Mouse (Mus musculus): ENCODE results near the gene Ppfia3. TPM values are rescaled to one million over a fixed set of nuclear protein-coding genes. Genes with fewer than 3 reads are reported as not detected.
A peak's percentile ranks its signal among the peaks of the same experiment; 100 is the strongest.
"Not testable (repeated sequence)": the region's sequence is repeated elsewhere in the genome, so short reads cannot be mapped to it uniquely, and the experiment has no call there.

Gene Ppfia3
- polyA plus RNA-seq, 1 experiment, result 0.79 TPM

DNA sequence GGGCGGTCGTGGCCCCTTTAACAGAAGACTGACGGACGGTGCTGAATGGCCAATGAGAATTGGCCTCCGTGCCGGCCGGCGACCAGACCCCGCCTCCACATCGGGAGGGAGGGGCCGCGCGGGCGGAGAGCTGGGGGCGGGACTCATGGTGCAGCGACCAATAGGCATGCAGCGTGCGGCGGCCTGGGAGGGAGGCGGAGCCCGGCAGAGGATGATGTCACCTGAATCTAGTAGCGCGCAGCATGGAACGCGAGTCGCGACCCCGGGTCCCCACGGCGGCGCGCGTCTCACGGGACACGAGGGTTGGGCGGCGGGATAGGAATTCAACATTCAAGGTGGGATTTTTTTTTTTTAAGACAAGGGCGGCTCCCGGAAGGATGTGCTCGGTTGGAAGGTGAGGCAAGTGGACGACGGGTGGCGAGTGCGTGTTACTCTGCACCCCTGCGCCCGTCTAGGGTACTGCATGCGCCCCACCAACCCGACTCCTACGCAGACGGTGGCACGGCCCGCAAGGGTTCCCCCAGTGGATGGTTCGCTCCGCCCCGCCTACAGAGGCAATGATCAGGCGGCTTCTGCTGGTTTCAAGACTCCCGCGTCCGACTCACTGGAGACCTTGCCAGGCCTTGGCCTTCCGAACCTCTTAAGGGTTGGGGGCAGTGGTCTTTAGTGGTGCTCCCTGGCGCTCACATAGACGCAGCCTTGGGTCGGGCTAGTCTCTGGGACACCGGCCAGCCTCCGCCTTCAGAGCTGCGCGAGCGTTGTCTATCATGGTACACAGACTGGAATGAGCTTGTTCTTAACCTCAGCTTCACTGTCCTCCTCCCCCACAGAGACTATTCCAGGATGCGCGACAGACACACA lies 431 bp upstream of the Ppfia3 start:
- peaks cover 9% of the 10 kb centered on the region for H3K36me3 ChIP-seq (replicated peaks; ENCODE audit: low read length)
- TF ChIP-seq FLI1 (IDR thresholded peaks at IDR 0.05; ENCODE audit: low read length) (no peak), GATA1 (IDR thresholded peaks at IDR 0.05; ENCODE audit: borderline replicate concordance, low read length) (no peak)
- no peaks in the 10 kb centered on the region for H3K9me3 ChIP-seq
- peaks cover 60% of the 10 kb centered on the region for H3K4me1 ChIP-seq
- peak overlapping the region; percentile 94 for H3K4me3 ChIP-seq (replicated peaks)
- peaks cover 73% of the 10 kb centered on the region for H3K27me3 ChIP-seq (replicated peaks)

GRCm38 (mm10) chr7:45365742-45366651 lies 822 bp downstream of the Ppfia3 start:
- H3K36me3 ChIP-seq (replicated peaks; ENCODE audit: low read length), result no peaks in the 10 kb centered on the region
- peak overlapping the region; percentile 94 for H3K4me3 ChIP-seq (replicated peaks)
- TF ChIP-seq FLI1 (IDR thresholded peaks at IDR 0.05; ENCODE audit: low read length) (no peak), GATA1 (IDR thresholded peaks at IDR 0.05; ENCODE audit: borderline replicate concordance, low read length) (no peak)
- H3K4me1 ChIP-seq, result peaks cover 69% of the 10 kb centered on the region
- H3K9me3 ChIP-seq, result no peaks in the 10 kb centered on the region
- peaks cover 86% of the 10 kb centered on the region for H3K27me3 ChIP-seq (replicated peaks)

GRCm38 (mm10) chr7:45363983-45364382 lies 2.8 kb downstream of the Ppfia3 start:
- TF ChIP-seq FLI1 (IDR thresholded peaks at IDR 0.05; ENCODE audit: low read length), result no peak
- no peak for TF ChIP-seq GATA1 (IDR thresholded peaks at IDR 0.05; ENCODE audit: borderline replicate concordance, low read length)
- H3K9me3 ChIP-seq, result no peaks in the 10 kb centered on the region
- no peak overlapping the region for H3K4me3 ChIP-seq (replicated peaks)
- no peaks in the 10 kb centered on the region for H3K36me3 ChIP-seq (replicated peaks; ENCODE audit: low read length)
- peaks cover 60% of the 10 kb centered on the region for H3K4me1 ChIP-seq
- peaks cover 86% of the 10 kb centered on the region for H3K27me3 ChIP-seq (replicated peaks)

GRCm38 (mm10) chr7:45362801-45363200 lies 4.0 kb downstream of the Ppfia3 start:
- peaks cover 84% of the 10 kb centered on the region for H3K27me3 ChIP-seq (replicated peaks)
- TF ChIP-seq FLI1 (IDR thresholded peaks at IDR 0.05; ENCODE audit: low read length) (no peak), GATA1 (IDR thresholded peaks at IDR 0.05; ENCODE audit: borderline replicate concordance, low read length) (no peak)
- no peaks in the 10 kb centered on the region for H3K9me3 ChIP-seq
- H3K4me1 ChIP-seq, result peaks cover 49% of the 10 kb centered on the region
- no peaks in the 10 kb centered on the region for H3K36me3 ChIP-seq (replicated peaks; ENCODE audit: low read length)
- no peak overlapping the region for H3K4me3 ChIP-seq (replicated peaks)

DNA sequence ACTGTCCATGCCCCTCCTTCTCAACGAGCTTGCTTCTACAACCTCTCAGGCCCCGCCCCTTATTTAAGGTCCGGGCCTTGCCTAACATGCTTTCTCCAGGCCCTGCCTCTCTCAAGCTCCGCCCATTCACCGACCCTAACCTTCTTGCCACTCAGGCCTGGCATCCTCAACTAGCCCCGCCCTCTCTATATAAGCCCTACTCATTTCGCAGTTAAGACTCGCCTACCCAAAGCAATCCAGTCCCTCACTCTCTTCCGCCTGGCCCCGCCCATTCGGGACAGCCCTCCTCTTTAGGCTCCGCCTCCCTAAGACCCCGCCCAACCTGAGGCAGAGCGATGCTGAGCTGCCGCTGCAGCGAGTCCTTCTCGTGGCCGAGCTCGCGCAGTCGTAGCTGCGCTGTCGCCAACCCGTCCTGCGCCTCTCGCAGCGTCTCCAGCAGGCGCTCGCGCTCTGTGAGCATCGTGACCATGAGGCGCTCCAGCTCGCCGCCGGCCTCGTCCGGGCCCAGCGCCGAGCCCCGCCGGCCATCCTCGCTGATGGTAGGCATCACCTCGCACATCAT lies 5.5 kb downstream of the Ppfia3 start:
- H3K36me3 ChIP-seq (replicated peaks; ENCODE audit: low read length), result no peaks in the 10 kb centered on the region

DNA sequence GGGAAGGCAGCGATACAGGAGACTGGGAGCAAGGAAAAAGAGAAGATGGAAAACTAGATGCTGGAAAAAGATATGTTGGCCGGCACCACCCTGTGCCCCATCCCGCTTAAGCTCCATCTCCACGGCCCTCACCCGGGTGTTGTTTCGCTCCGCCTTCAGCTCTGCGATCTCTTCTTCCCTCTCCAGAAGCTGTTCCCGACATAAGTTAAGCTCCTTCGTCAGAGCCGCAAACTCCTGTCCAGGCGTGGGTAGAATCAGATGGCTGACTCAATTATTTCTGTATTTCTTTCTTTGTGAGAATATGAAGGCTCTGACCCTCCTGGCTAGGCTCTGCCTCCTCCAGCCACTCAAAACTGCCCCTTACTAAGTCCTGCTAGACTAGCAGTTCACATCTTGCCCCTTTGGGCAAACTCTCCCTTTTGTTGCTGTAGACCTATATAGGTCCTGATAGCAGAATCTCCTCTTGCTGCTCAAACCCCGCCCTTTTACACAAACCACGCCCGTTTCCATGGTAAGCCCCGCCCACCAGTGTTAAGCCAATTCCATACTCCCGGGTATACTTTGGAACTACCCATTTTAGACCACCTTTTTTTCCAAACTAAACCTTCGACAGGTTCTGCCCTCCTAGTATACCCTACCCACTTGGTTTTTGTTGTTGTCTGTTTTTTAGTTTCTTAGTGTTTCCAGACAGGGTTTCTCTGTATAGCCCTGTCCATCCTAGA lies 6.3 kb downstream of the Ppfia3 start:
- H3K4me3 ChIP-seq (replicated peaks), result peak overlapping the region; percentile 90

More for the DNA sequence above, 5.5 kb downstream of the Ppfia3 start:
- Histone ChIP-seq H3K9me3 (no peaks in the 10 kb centered on the region), H3K27me3 (replicated peaks) (peaks cover 89% of the 10 kb centered on the region), H3K4me1 (peaks cover 38% of the 10 kb centered on the region), H3K4me3 (replicated peaks) (peak overlapping the region; percentile 90)
- TF ChIP-seq FLI1 (IDR thresholded peaks at IDR 0.05; ENCODE audit: low read length), result no peak
- no peak for TF ChIP-seq GATA1 (IDR thresholded peaks at IDR 0.05; ENCODE audit: borderline replicate concordance, low read length)

DNA sequence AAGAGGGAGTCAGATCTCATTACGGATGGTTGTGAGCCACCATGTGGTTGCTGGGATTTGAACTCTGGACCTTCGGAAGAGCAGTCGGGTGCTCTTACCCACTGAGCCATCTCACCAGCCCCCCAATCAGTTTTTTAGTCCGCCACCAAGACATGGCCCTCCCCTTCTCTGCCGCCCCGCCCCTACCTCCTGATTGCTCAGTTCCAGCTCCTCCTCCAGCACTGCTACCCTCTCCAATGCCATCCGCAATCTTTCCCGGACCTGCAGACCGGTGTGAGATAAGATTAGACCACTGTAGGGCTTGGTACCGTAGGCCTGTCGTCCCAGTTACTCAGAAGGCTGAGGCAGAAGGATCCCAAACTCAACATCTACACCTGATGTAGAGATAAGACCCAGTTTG lies 7.7 kb downstream of the Ppfia3 start:
- Histone ChIP-seq H3K4me1 (peaks cover 44% of the 10 kb centered on the region), H3K27me3 (replicated peaks) (peaks cover 86% of the 10 kb centered on the region)
- H3K9me3 ChIP-seq, result not testable (repeated sequence)

More for the DNA sequence above, 6.3 kb downstream of the Ppfia3 start:
- Histone ChIP-seq H3K27me3 (replicated peaks) (peaks cover 88% of the 10 kb centered on the region), H3K4me1 (peaks cover 40% of the 10 kb centered on the region), H3K9me3 (no peaks in the 10 kb centered on the region), H3K36me3 (replicated peaks; ENCODE audit: low read length) (no peaks in the 10 kb centered on the region)
- TF ChIP-seq GATA1 (IDR thresholded peaks at IDR 0.05; ENCODE audit: borderline replicate concordance, low read length) (no peak), FLI1 (IDR thresholded peaks at IDR 0.05; ENCODE audit: low read length) (no peak)

DNA sequence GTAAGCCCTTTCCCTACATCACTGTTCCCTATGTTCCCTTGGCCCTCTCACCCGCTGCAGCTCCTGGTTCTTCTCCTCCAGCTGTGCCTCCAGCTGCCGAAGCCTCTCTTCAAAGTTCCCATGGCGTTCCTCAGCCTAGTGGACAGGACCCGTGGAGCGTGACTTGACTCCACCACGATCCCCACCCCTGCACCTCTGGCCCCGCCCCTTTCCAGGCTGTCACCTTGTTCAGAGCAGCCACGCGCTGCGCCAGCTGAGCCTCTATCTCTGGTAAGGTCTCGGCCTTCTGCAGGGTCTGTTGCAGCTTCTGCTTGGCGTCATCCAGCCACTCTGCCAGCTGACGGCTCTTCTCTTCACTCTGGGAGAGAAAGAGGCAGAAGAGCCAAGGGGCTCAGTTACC lies 10.7 kb downstream of the Ppfia3 start:
- peaks cover 30% of the 10 kb centered on the region for H3K4me1 ChIP-seq
- no peak for TF ChIP-seq FLI1 (IDR thresholded peaks at IDR 0.05; ENCODE audit: low read length)
- no peak for TF ChIP-seq GATA1 (IDR thresholded peaks at IDR 0.05; ENCODE audit: borderline replicate concordance, low read length)
- H3K27me3 ChIP-seq (replicated peaks), result peaks cover 78% of the 10 kb centered on the region

More for the DNA sequence above, 7.7 kb downstream of the Ppfia3 start:
- H3K36me3 ChIP-seq (replicated peaks; ENCODE audit: low read length); H3K4me3 ChIP-seq (replicated peaks): not testable (repeated sequence)

More for the DNA sequence above, 10.7 kb downstream of the Ppfia3 start:
- no peaks in the 10 kb centered on the region for H3K36me3 ChIP-seq (replicated peaks; ENCODE audit: low read length)
- H3K4me3 ChIP-seq (replicated peaks), result no peak overlapping the region
- H3K9me3 ChIP-seq, result no peaks in the 10 kb centered on the region

All from megakaryocyte, embryonic 14.5 days (primary cell).